Mouse (Mus musculus) c-Kit-positive CD71-positive TER-119-positive erythroid progenitor cells, embryonic 14.5 days (primary cell): ENCODE data around the gene Smarcad1.
A peak's percentile ranks its signal among the peaks of the same experiment; 100 is the strongest.

Source experiments
- DNase-seq: peaks from one replicate; pipeline ENCODE4 v3.0.0-alpha.2; 2013; ENCODE audit warnings: low spot score

The Smarcad1 gene

DNA sequence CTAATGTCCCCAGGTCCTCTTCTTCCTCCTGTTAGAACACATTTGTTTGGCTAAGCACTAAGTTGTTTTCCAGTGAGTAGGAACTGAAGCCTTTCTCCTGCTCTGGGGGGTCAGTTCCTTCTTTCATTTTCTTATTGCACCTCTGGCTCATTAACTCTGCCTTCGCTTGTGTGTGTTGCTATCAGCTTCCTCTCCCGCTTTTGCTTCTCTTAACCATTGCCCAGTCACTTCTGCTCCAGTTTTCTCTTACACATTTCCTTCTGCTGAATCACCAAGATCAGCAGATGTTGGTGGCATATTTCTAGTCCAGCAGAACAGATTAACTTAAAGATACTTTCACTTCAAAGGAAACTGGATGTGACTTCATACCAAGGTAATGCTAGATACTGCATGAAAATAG lies 72.5 kb downstream of the Smarcad1 start:
- DNase-seq = no peak

- no peak for DNase-seq
Observed at GRCm38 (mm10) chr6:65117540-65117939, 75.2 kb downstream of the Smarcad1 start.

- DNase-seq = peak; percentile 12
Observed at GRCm38 (mm10) chr6:65126074-65126726, 83.8 kb downstream of the Smarcad1 start.

- DNase-seq = no peak
Observed at GRCm38 (mm10) chr6:65132376-65132775, 90.0 kb downstream of the Smarcad1 start.

- no peak for DNase-seq
Observed at GRCm38 (mm10) chr6:65137802-65138201, 95.4 kb downstream of the Smarcad1 start.

- DNase-seq = no peak
Observed at GRCm38 (mm10) chr6:65138243-65138642, 95.9 kb downstream of the Smarcad1 start.

DNA sequence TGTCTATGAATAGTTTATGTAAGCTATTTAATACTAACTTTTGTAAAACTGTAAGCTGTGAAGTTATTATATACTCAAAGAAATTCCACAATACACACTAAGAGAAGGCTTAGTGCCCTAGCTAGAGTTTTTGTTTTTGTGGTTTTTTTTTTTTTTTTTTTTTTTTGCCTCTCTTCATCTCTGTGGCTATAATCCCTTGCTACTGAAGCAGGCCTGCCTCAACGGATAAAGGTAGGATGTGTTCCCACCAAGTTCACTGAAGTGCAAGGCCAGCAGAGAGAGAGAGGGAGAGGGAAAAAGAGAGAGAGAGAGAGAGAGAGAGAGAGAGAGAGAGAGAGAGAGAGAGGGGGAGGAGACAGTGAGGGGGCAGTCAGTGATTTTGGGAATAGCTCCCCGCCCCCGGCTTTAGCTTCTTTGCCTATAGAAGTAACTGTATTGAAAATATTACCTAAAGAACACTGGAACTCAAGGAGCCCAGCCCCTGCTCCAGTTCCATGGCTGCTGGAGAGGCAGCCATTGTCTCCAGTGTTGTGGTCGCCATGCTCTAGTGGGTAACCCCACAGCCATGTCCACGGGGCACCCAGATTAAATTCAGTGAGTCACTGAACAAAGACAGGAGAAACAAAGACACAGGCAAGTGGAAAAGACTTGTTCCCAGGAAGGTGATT lies 97.8 kb downstream of the Smarcad1 start:
- no peak for DNase-seq

DNA sequence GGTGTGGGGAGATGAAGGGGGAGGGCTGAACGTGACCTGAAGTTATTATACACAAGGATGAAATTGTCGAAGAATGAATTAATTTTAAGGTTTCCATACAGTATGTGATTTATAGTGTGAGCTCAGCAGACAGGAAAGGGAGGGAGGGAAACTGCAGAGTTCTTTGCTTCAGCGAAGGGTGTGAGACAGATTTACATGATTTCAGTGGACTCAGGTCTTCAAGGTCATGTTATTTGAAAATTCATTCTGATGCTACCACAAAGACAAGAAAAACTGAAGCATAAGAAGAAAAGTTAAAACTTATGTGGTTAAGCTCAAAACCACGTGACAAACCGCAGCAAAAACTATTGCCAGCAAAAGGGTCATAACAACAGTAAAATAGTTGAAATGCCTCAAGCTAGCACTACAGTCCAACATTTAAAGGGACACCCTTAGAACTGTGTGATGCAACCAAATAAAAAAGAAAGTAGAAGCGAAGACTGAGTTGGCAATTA lies 98.4 kb downstream of the Smarcad1 start:
- no peak for DNase-seq

GRCm38 (mm10) chr6:65142316-65142715 lies 99.9 kb downstream of the Smarcad1 start:
- no peak for DNase-seq

DNA sequence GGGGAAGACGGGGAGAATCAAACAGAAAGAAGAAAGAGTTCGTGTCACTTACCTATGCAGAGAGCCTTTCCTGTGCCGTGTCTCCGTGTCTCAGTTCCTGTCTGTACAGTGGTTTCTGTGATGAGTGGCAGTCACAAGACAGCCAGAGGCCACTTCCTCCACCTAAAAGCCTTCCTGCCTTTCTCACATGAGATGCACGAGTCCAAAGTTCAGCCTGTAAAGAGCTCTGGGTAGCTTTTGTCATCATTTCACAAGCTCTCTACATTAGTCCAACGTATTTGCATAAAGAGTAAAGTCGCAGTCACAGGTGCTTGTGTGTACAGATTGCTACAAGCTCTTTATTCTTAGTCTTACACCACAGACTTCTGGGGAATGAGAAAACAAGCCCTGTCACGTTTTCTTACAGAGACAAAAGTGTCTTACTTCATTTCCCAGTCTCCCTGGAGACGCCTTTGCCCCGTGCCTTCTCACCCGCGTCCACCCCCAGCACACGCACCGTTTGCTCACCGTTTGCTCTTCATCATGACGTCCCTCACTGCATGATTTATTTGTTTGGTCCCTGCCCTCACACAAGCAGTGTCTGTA lies 102.3 kb downstream of the Smarcad1 start, which contains the start of gene Hpgds:
Gene Hpgds, minus strand, starts transcription at position 288 of the 585 bp plus-strand sequence.
- no peak for DNase-seq

- DNase-seq = no peak
Observed at GRCm38 (mm10) chr6:65146363-65146762, 104.0 kb downstream of the Smarcad1 start.

GRCm38 (mm10) chr6:65150703-65151102 lies 108.3 kb downstream of the Smarcad1 start:
- DNase-seq = no peak

DNA sequence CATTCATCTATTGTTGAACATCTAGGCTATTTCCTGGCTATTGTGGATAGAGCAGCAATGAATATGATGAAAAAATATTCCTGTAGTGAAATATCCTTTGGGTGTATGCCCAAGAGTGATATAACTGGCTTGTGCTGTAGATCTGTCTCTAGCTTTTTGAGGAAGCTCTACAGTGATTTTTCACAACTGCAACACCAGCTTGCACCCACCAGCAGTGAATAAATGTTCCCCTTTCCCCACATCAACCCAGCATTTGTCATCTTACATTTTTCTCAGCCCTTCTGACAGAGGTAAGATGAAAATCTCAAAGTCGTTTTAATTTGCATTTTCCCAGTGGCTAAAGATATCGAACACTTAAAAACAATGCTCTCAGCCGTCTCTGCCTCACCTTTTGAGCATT lies 111.2 kb downstream of the Smarcad1 start:
- DNase-seq = no peak

- DNase-seq = no peak
Observed at GRCm38 (mm10) chr6:65157042-65157441, 114.7 kb downstream of the Smarcad1 start.

- DNase-seq = no peak
Observed at GRCm38 (mm10) chr6:65159381-65159942, 117.1 kb downstream of the Smarcad1 start.

GRCm38 (mm10) chr6:65164137-65164536 lies 121.8 kb downstream of the Smarcad1 start:
- no peak for DNase-seq

DNA sequence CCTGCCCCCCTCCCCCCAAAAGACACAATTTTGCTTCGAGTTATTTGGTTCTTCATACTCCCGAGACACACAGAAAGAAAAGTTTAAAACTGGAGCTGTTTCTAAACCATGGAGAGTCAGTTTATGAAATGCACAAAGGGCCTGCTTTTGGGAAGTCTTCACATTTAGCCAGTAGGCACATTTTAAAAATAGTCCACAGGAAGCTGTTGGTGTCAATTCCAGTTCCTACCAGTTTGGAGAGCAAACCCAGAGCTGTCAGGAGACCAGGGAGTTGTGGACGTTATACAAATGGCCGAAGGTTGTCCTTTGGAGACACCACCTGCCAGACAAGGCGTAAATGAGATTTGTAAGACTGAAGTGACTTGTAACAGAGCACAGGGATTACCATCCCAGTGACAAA lies 122.6 kb downstream of the Smarcad1 start:
- DNase-seq = no peak
